Comparison of ENCODE assay signal across 14 mouse cellular contexts in the genomic region with DNA sequence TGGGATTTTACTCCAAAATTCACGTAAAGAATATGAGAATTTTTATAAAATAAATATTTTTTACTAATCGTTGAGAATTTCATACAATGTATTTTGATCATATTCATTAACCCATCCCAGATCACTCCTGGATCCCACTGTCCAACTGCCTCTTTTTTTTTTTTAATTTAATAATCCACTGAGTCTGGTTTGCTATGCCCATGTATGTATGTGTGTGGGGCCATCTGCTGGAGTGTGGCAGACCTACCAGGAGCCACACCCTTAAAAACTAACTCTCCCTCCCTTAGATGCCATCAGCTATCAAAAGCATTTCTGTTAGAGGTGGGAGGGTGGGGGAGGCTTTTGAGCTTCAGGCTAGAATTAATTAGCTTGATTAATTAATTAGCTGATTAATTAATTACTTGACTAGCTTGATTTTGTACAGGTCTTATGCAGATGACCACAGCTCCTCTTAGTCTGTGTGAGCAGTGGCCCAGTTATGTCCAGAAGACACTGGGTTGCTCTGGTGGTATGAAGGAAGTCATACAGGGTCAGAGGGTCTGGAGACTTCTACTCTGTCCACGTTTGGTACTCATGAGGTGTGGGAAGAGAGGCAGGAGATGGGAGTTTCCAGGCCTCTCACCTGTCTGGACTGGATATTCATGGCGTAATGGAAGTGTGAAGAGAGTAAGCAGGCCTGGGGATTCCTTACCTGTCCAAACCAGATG.
DNase-seq lines count a peak whose midpoint lies in the region; ATAC-seq lines count a peak whose summit lies in the region.
"Had no signal": no experiment of that assay in that cellular context is flagged by ENCODE, and none has a peak within 500 bp of the region (broad histone marks: within the 10 kb centered on the region; RNA-seq: fewer than 3 reads in every experiment).

No protein-coding gene starts in this region.

- H3K27ac ChIP-seq in forebrain, embryonic 11.5 days (ENCODE audit: low read depth, low read length) = no peak overlapping the region
- H3K27ac ChIP-seq in forebrain, embryonic 12.5 days = no peak overlapping the region
- H3K27ac ChIP-seq: embryonic facial prominence, embryonic 12.5 days; hindbrain, embryonic 13.5 days had no signal

- H3K27me3 ChIP-seq in forebrain, embryonic 11.5 days (ENCODE audit: control insufficient read depth, insufficient read depth, low read length) = no peaks in the 10 kb centered on the region
- H3K27me3 ChIP-seq in forebrain, embryonic 12.5 days = no peaks in the 10 kb centered on the region
- H3K27me3 ChIP-seq: embryonic facial prominence, embryonic 12.5 days; hindbrain, embryonic 13.5 days had no signal

- H3K4me2 ChIP-seq in forebrain, embryonic 11.5 days (ENCODE audit: low read depth, low read length, severe bottlenecking) = no peak overlapping the region
- no peak overlapping the region for H3K4me2 ChIP-seq in forebrain, embryonic 12.5 days
- H3K4me2 ChIP-seq: embryonic facial prominence, embryonic 12.5 days; heart, embryonic 11.5 days; hindbrain, embryonic 13.5 days had no signal

- ATAC-seq in forebrain, embryonic 11.5 days (replicated peaks; ENCODE audit: low FRiP score) = peak; percentile 46
- no peak for ATAC-seq in forebrain, embryonic 12.5 days (ENCODE audit: low FRiP score)

- no peaks in the 10 kb centered on the region for H3K36me3 ChIP-seq in forebrain, embryonic 11.5 days (ENCODE audit: control insufficient read depth, insufficient read depth, low read length)
- H3K36me3 ChIP-seq in forebrain, embryonic 12.5 days (replicated peaks) = no peaks in the 10 kb centered on the region
- H3K36me3 ChIP-seq: embryonic facial prominence, embryonic 12.5 days; hindbrain, embryonic 13.5 days had no signal

- 84% methylated on average over 4 of the region's 4 CpGs for WGBS in forebrain, embryonic 11.5 days
- WGBS in forebrain, embryonic 12.5 days = 82% methylated on average over 4 of the region's 4 CpGs

- H3K9ac ChIP-seq in forebrain, embryonic 11.5 days (ENCODE audit: low read length) = no peak overlapping the region
- no peak overlapping the region for H3K9ac ChIP-seq in forebrain, embryonic 12.5 days
- H3K9ac ChIP-seq: embryonic facial prominence, embryonic 12.5 days; hindbrain, embryonic 13.5 days had no signal

- intact Hi-C loops in left cerebral cortex, postnatal 10 days (cut with DNase I) = loop anchor here (5.0 kb wide), 1 partner anchor 169 kb away; no protein-coding TSS in a partner anchor
- intact Hi-C loops in left cerebral cortex, postnatal 25 days (cut with DNase I) = loop anchor here (2.0 kb wide), 2 partner anchors 104 to 170 kb away; no protein-coding TSS in a partner anchor

- no peaks in the 10 kb centered on the region for H3K9me3 ChIP-seq in forebrain, embryonic 11.5 days (ENCODE audit: control insufficient read depth, low read length)
- H3K9me3 ChIP-seq in forebrain, embryonic 12.5 days = no peaks in the 10 kb centered on the region
- H3K9me3 ChIP-seq: embryonic facial prominence, embryonic 12.5 days; hindbrain, embryonic 13.5 days had no signal

- no peak for DNase-seq in forebrain, embryonic 11.5 days (ENCODE audit: low spot score)
- peak; percentile 11 to 26 for DNase-seq in left cerebral cortex, adult 18-20 months (ENCODE audit: low spot score in 2 of 2)
- no peak for DNase-seq in left cerebral cortex, postnatal 10 days (ENCODE audit: extremely low spot score in 1 of 2, low spot score in 2 of 2)
- DNase-seq in brain, adult 2 months (ENCODE audit: low read depth, low spot score) = peak; percentile 61
- peak; percentile 21 to 50 for DNase-seq in left cerebral cortex, postnatal 25 days (ENCODE audit: low spot score in 2 of 2)
- DNase-seq in c-Kit-positive CD71-positive TER-119-positive erythroid progenitor cells, embryonic 14.5 days (ENCODE audit: low spot score) = no peak
- no peak for DNase-seq in thymus, postnatal 10 days (ENCODE audit: low spot score in 2 of 2)
- DNase-seq: adrenal gland, adult 8-10 months; liver; lung, postnatal 36 days had no signal

- no peak overlapping the region for H3K4me3 ChIP-seq in forebrain, embryonic 11.5 days (ENCODE audit: low read depth, low read length)
- no peak overlapping the region for H3K4me3 ChIP-seq in forebrain, embryonic 12.5 days (replicated peaks)
- H3K4me3 ChIP-seq: embryonic facial prominence, embryonic 12.5 days; hindbrain, embryonic 13.5 days had no signal

- H3K4me1 ChIP-seq in forebrain, embryonic 11.5 days (replicated peaks; ENCODE audit: control insufficient read depth, insufficient read depth, low read length) = no peaks in the 10 kb centered on the region
- H3K4me1 ChIP-seq in forebrain, embryonic 12.5 days = no peaks in the 10 kb centered on the region
- H3K4me1 ChIP-seq: embryonic facial prominence, embryonic 12.5 days; hindbrain, embryonic 13.5 days had no signal

Comparison
In these comparisons a context has a peak if more than half of its experiments do, and no peak if none do; other contexts are left out.
1. DNase-seq: peak in left cerebral cortex, adult 18-20 months (2 of 2), brain, adult 2 months (single experiment) and left cerebral cortex, postnatal 25 days (2 of 2); none in forebrain, embryonic 11.5 days (single experiment), left cerebral cortex, postnatal 10 days (0 of 2), c-Kit-positive CD71-positive TER-119-positive erythroid progenitor cells, embryonic 14.5 days (single experiment) and thymus, postnatal 10 days (0 of 2).